Mouse (Mus musculus) embryo, embryonic 11.5 days (tissue): Measurements from ENCODE around the gene Arhgef12.

Source experiments
- DNase-seq: peaks from one replicate; pipeline ENCODE4 v3.0.0-alpha.2; 2012; ENCODE audit warnings: low read depth, low spot score

Arhgef12 gene

GRCm38 (mm10) chr9:43108721-43109120 lies 1.7 kb upstream of the Arhgef12 start:
- DNase-seq: no peak

GRCm38 (mm10) chr9:43108081-43108480 lies 1.0 kb upstream of the Arhgef12 start:
- no peak for DNase-seq

GRCm38 (mm10) chr9:43107555-43107954 lies 516 bp upstream of the Arhgef12 start:
- no peak for DNase-seq

- no peak for DNase-seq
Observed at GRCm38 (mm10) chr9:43106426-43107186, 433 bp downstream of the Arhgef12 start.

GRCm38 (mm10) chr9:43105664-43106361 lies 1.2 kb downstream of the Arhgef12 start:
- peak; percentile 85 for DNase-seq

- no peak for DNase-seq
Observed at GRCm38 (mm10) chr9:43104873-43105663, 2.0 kb downstream of the Arhgef12 start.

- DNase-seq: no peak
Observed at GRCm38 (mm10) chr9:43104526-43104872, 2.5 kb downstream of the Arhgef12 start.

- no peak for DNase-seq
Observed at GRCm38 (mm10) chr9:43103675-43104299, 3.3 kb downstream of the Arhgef12 start.

- DNase-seq: no peak
Observed at GRCm38 (mm10) chr9:43102931-43103330, 4.1 kb downstream of the Arhgef12 start.

GRCm38 (mm10) chr9:43101936-43102595 lies 5.0 kb downstream of the Arhgef12 start:
- no peak for DNase-seq

GRCm38 (mm10) chr9:43098922-43099321 lies 8.1 kb downstream of the Arhgef12 start:
- no peak for DNase-seq

- no peak for DNase-seq
Observed at GRCm38 (mm10) chr9:43097801-43098557, 9.1 kb downstream of the Arhgef12 start.

- DNase-seq: no peak
Observed at GRCm38 (mm10) chr9:43096337-43096736, 10.7 kb downstream of the Arhgef12 start.

- DNase-seq: no peak
Observed at GRCm38 (mm10) chr9:43094828-43095227, 12.2 kb downstream of the Arhgef12 start.

- no peak for DNase-seq
Observed at GRCm38 (mm10) chr9:43093803-43094202, 13.2 kb downstream of the Arhgef12 start.

GRCm38 (mm10) chr9:43085686-43086285 lies 21.3 kb downstream of the Arhgef12 start:
- DNase-seq: no peak

- no peak for DNase-seq
Observed at GRCm38 (mm10) chr9:43084496-43085362, 22.3 kb downstream of the Arhgef12 start.

- DNase-seq: no peak
Observed at GRCm38 (mm10) chr9:43083441-43084055, 23.5 kb downstream of the Arhgef12 start.

GRCm38 (mm10) chr9:43078711-43079110 lies 28.3 kb downstream of the Arhgef12 start:
- no peak for DNase-seq
